Mouse (Mus musculus): Measurements from ENCODE around the gene Lef1. TPM values are rescaled to one million over a fixed set of nuclear protein-coding genes. Genes with fewer than 3 reads are reported as not detected.

The Lef1 gene
- total RNA-seq, 1 experiment from 2014 or later: 10.4 TPM

GRCm38 (mm10) chr3:131248444-131248843 lies 138.2 kb downstream of the Lef1 start:
- no peak for DNase-seq

DNA sequence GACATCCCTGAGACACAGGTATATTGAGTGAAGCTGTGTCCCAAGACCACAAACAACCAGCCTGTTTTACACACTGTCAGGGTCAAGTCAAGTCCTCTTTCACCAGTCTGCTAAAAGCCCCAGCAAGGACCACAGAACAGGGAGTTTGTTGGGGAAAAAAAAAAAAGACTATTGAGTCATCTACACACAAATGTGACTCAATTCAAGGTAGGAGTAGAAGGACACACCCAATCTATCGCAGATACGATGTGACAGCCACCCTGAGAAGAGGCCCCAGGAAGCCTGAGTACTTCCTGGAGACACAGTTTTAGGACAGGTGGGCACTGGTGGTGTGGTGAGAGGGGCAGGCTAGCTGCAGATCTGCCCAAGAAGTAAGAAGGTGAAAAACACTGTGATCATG lies 140.0 kb downstream of the Lef1 start:
- DNase-seq: no peak

DNA sequence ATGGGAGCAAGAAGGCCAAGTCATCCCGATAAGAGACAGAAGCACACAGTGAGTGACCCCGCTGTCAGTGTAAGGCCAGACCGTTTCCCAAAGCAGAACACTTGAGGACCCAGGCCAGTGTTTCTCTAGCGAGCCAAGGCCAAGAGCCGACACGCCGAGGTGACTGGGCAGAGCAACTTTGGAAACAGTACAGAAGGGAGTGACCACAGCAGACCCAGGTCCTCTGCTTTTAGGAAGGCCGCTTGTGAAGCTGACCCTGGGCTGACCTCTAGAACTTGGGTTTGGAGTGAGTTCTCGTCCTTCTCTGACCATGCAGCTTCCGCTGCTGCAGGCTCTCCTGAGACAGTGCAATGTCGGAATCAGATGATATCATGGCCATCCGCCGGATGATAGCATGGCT lies 140.7 kb downstream of the Lef1 start:
- DNase-seq: no peak

DNA sequence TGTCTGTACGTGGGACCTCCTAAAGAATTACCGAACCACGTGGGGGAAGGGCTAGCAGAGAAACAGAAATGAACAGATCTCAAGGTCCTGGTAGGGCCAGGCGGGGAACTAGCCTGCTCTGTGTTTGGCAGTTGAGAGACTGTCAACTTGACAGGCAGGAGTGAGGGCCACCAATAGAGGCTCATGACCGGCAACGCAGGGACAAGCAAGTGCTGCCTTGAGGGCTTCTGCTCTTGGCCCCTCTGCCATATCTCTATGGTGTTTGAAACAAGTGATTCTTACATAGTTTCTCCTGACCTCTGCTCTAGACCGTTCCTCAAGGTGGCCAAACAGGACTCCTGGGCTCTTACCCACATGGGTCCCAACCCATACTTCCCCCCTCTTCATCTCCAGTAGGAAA lies 141.3 kb downstream of the Lef1 start:
- no peak for DNase-seq

DNA sequence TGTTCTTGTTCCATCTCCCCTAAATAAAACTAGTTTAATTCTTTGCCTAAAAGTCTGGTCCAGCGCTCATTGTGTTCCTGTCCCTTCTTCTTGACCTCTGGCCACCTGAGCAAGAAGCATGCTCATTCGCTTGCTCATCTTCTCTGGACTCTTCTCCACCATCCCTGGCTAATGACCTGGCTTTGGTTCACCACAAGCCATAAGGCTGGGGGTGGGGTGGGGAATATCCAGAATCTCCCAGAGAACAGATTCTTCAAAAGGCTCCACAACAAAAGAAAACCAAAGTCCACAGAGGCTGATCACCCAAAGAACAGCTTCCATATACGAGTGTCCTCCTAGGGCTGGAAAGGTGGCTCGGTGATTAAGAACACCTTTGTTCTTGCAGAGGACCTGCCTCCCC lies 144.7 kb downstream of the Lef1 start:
- DNase-seq: no peak

DNA sequence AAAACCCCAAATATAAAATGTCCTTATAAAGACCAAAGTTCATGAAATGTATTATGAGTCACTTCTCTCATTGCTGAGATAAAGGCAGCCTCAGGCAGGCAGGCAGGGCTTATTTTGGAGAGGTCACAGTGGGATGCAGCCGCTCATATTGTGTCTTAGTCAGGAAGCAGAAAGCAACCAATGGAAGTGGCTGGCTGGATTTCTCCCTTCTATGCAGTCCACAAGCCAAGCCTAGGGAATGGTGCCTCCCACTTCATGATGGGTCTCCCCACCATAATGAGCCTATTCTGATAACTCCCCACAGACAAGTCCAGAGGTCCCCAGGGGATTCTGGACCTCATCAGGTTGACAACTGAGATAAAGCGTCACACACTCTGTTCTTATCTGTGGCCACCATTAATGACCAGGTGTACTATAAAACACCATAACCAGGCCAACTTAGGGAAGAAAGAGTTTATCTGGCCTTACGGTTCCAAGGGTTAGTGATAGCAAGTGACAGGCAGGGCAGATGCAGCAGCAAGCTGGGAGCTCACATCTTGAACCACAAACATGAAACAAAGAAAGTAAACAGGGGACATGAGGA lies 145.2 kb downstream of the Lef1 start:
- peak; percentile 39 for DNase-seq

- no peak for DNase-seq
Observed at GRCm38 (mm10) chr3:131258921-131259320, 148.7 kb downstream of the Lef1 start.

DNA sequence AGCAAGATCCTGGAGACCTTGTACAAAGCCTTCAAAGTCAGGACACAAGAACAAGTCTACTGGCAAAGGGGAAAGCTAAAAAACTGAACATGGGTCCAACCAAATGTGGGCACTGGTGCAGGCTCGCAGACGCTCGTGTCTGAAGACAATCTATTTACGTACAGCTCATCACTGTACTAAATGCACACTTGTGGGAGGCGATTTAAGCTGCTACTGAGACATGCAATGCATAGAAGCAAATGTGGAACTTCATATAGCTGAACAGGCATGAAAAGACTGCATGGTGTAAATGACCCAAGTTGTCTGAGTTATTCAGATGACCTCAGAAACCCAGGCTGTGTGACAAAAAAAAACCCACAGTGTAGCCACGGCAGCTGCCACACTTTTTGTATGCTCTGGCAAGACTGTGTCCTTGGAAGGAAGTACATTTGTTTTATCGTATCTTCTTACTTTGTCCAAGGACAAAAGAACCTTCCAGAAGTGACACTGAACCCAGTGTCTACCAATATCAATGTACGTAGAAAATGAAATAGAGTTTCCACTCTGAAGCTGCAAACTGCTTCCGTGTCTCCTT lies 149.2 kb downstream of the Lef1 start:
- no peak for DNase-seq

- no peak for DNase-seq
Observed at GRCm38 (mm10) chr3:131260418-131260817, 150.1 kb downstream of the Lef1 start.

- no peak for DNase-seq
Observed at GRCm38 (mm10) chr3:131263766-131264486, 153.7 kb downstream of the Lef1 start.

DNA sequence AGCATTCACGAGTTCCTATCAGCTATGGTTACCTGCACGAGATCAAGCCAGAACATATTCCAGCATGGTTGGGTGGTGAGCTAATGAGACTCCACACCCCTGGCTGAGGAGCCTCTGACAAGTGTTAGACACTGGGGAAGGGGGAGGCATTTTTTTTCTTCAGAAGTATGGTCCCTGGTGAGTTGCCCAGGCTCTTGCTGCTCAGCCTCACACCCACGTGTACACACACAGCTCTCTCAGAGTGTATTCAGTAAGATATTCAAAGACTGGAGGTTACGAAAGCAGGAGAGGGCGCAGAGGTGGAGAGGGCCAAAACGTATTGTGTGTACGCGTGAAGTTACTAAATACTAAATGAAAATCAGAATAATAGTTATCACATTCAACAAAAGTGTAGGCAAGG lies 155.2 kb downstream of the Lef1 start:
- DNase-seq: no peak

DNA sequence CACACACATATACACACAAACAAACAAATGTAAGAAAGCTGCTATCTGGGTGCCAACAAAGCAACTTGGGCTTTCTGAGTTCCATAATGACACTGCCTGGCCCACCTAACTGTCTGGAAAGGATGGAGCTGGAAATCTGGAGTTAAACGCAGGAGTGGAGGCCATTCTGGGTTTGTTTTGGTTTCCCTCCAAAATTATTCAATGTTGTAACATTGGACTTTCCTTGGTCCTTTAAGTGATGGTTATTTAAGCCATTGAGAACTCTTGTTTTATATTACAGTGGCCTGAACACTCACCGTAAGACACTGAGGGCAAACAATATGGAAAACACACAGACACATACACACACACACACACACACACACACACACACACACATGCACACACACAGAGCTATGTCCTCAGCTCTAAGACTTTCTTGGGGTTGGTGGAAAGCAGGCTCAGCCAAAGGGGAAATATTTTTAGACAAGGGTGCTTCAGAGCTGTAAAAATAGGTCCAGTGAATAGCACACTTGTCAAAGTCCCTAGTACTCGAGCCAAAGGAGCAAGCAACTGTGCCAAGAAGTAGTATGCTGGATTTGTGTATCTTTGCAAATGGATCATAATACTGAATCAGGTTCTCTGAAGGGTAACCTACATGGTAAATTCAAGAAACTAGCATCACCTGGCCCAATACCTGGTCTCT lies 156.2 kb downstream of the Lef1 start:
- no peak for DNase-seq

DNA sequence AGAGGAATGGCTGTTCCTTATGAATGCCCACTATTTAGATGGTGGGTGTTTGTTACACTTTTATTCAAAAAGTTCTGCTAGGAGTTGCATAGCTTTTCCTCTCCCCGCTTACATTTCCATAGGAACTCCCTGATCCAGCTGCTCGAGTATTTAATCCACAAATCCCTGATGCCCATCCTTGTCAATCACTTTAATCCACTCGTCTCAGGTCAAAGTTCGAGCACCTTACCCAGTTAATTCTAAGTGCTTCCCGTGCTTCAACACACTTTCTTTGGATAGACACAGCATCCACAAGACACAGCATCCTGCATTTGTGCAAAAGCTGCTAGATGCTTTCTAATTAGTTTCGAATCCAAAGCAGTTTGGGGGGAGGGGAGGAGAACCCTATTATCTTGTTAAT lies 160.1 kb downstream of the Lef1 start:
- DNase-seq: no peak

DNA sequence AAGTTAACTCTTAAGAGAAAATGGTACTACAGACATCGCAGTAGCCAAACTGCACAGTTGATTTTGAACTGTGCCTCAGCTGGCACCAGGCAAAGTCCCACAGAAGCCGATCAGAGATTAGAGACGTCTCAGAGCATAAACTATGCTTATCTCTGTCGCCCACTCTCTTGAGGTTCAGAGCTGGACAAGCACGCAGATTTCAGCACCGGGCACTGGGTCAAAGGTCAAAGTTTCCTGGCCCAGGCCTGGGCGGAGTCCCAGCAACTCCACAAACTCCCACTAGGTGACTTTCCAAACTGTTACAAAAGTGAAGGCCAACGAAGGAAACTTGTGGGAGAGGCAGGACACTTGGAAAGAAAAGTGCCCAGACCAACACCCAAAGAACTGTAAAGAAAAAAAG lies 160.9 kb downstream of the Lef1 start:
- peak; percentile 88 for DNase-seq

DNA sequence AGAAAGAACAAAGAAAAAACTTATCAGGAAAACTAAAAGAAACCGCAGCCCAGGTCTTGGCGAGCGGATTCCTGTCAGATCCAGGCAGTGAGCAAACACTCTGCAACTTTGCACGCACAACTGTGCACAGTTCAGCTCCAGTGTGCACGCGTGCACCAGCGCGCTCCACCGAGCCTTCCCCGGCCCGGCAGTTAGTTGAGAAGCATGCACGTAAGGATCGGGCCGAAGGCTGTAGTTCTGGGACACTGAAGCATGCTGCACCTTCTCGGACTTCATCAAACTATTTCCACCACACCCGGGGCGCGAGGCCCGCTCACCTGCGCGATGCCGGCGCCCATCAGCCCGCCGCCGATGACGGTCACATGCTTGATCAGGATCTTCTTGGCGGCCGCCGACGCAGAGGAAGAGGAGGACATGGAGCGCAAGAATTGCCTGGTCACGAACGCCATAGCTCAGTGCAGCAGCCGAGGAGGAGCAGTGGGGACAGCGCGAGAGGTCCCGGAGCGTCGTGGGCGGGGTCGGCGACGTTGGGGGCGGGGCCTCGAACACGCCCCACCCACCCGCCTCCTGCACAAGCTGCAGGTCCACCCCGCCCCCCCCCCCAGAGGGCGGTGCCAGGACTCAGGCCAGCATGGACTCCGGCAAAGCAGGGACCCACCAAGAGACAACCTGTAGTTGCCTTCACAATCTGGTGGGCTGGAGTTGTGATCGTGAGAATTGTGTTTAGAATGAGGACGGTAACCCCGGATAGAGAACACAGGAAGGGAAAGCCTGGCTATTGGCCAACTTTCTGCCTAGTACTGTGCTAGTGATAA lies 161.5 kb downstream of the Lef1 start, which contains the start of gene Hadh:
Gene Hadh, minus strand, starts transcription at position 543 of the 815 bp plus-strand sequence.
- DNase-seq: peak; percentile 93

GRCm38 (mm10) chr3:131272374-131273100 lies 162.3 kb downstream of the Lef1 start:
- DNase-seq: no peak

Other genes with a start within 250 kb of the Lef1 start
- gene Hadh, start 161.6 kb downstream of the Lef1 start, total RNA-seq (2021): 822 and 851 TPM in 2 replicates
- gene Cyp2u1, start 192.8 kb downstream of the Lef1 start, total RNA-seq (2021): 17.8 and 22.7 TPM in 2 replicates

All from adrenal gland, postnatal 14 days (tissue).